Mouse (Mus musculus): ENCODE measurements around the gene Gipr. TPM values are rescaled to one million over a fixed set of nuclear protein-coding genes. Genes with fewer than 3 reads are reported as not detected.

Gene Gipr
- polyA plus RNA-seq, 2 experiments, result 0.10 to 0.16 TPM

DNA sequence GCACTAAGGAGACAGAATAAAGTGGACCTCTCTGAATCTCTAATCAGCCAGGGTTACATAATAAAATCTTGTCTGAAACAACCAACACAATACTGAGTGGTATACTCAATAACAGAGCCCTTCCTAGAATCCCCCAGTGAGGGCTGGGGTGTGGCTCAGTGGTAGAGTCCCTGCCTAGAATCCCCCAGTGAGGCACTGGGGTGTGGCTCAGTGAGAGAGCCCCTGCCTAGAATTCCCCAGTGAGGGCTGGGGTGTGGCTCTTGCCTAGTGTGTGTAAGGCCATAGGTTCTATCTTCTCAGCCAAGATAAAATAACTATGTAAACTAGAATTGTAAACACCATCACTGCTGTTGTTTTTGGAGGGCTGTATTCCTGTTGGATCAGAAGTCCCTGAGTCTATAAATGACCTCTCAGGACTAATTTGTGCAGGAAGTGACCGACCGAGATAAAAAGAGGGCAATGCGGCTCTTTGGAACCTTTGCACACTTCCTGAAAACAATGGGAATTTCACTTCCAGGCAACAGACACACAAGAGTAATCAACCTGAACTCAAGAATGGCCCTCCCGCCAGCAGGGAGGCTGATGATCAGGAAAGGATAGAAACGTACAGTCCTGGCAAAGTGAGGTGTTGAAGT is 45.2 kb upstream of the Gipr start:
- no peak overlapping the region for H3K27ac ChIP-seq

DNA sequence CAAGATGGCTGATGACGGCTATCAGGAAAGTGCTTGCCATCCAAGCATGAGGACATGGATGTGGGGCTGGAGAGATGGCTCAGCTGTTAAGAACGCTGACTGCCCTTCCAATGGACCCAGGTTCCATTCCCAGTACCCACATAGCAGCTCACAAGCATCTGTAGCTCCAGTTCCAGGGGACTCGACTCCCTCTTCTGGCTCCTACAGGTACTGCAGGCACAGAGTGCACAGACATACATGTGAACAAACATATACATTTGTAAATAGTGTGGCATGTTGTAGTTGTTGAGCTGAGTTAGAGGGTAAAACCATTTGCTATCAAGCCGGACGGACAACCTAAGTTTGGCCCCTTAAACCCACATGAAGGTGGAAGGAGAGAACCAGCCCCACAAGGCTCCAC is 44.1 kb upstream of the Gipr start:
- Histone ChIP-seq H3K4me3 (ENCODE audit: insufficient read depth in 1 of 2, low read depth in 2 of 2, low read length in 2 of 2) (no peak overlapping the region), H3K9me3 (ENCODE audit: control insufficient read depth, low read length) (no peaks in the 10 kb centered on the region; the same call in 1 of the 2 replicates), H3K27ac (no peak overlapping the region), H3K9ac (replicated peaks) (no peak overlapping the region), H3K4me1 (replicated peaks; ENCODE audit: control insufficient read depth in 2 of 2, insufficient read depth in 2 of 2, low read length in 1 of 2) (no peaks in the 10 kb centered on the region; a peak in 1 of 4 replicates), H3K36me3 (replicated peaks; ENCODE audit: control insufficient read depth, insufficient read depth, low read depth) (no peaks in the 10 kb centered on the region), H3K27me3 (ENCODE audit: control insufficient read depth, insufficient read depth, low read length) (peaks cover 31% of the 10 kb centered on the region), H3K4me2 (ENCODE audit: low read depth) (no peak overlapping the region)
- TF ChIP-seq EP300 (IDR thresholded peaks at IDR 0.05; ENCODE audit: low read depth) (no peak), CTCF (IDR thresholded peaks at IDR 0.05; ENCODE audit: low read depth) (peak; percentile 70)
- no peak for DNase-seq (ENCODE audit: low read depth in 3 of 3, low spot score in 3 of 3)
- no peak for ATAC-seq (ENCODE audit: insufficient read depth)
- 68% methylated on average over 5 of the region's 5 CpGs for WGBS (ENCODE audit: insufficient replicate concordance)

More for the DNA sequence above, 45.2 kb upstream of the Gipr start:
- Histone ChIP-seq H3K4me2 (ENCODE audit: low read depth) (no peak overlapping the region), H3K4me3 (ENCODE audit: insufficient read depth in 1 of 2, low read depth in 2 of 2, low read length in 2 of 2) (no peak overlapping the region), H3K27me3 (ENCODE audit: control insufficient read depth, insufficient read depth, low read length) (peaks cover 34% of the 10 kb centered on the region), H3K36me3 (replicated peaks; ENCODE audit: control insufficient read depth, insufficient read depth, low read depth) (no peaks in the 10 kb centered on the region), H3K4me1 (replicated peaks; ENCODE audit: control insufficient read depth in 2 of 2, insufficient read depth in 2 of 2, low read length in 1 of 2) (no peaks in the 10 kb centered on the region; a peak in 1 of 4 replicates), H3K9ac (replicated peaks) (no peak overlapping the region), H3K9me3 (ENCODE audit: control insufficient read depth, low read length) (no peaks in the 10 kb centered on the region; the same call in 1 of the 2 replicates)
- no peak for ATAC-seq (ENCODE audit: insufficient read depth)
- no peak for DNase-seq (ENCODE audit: low read depth in 3 of 3, low spot score in 3 of 3)
- TF ChIP-seq CTCF (IDR thresholded peaks at IDR 0.05; ENCODE audit: low read depth) (no peak), EP300 (IDR thresholded peaks at IDR 0.05; ENCODE audit: low read depth) (no peak)
- WGBS (ENCODE audit: insufficient replicate concordance), result 43% methylated on average over 5 of the region's 5 CpGs

DNA sequence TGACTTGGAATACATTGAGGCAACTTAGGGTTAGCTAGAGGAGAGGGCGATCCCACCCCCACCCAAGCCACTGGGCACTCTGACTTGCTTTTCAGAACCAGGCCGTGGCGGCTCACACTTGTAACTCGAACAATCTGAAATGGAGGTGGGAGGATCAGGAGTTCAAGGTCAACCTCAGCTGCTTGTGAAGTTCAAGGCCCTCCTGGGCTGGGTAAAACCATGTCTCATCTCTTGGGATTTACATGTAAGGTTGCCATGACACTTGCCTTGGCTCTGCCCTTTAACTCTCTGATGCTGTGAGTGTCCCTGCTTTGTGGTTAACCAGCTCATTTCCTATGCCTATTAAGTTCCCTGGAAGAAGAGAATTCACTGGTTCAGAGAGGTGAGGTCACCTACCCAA is 43.6 kb upstream of the Gipr start:
- TF ChIP-seq EP300 (IDR thresholded peaks at IDR 0.05; ENCODE audit: low read depth) (no peak), CTCF (IDR thresholded peaks at IDR 0.05; ENCODE audit: low read depth) (no peak)
- no peaks in the 10 kb centered on the region; the same call in 1 of the 2 replicates for H3K9me3 ChIP-seq (ENCODE audit: control insufficient read depth, low read length)
- peaks cover 28% of the 10 kb centered on the region for H3K27me3 ChIP-seq (ENCODE audit: control insufficient read depth, insufficient read depth, low read length)
- H3K4me3 ChIP-seq (ENCODE audit: insufficient read depth in 1 of 2, low read depth in 2 of 2, low read length in 2 of 2), result no peak overlapping the region
- no peak overlapping the region for H3K9ac ChIP-seq (replicated peaks)
- no peak overlapping the region for H3K27ac ChIP-seq
- no peaks in the 10 kb centered on the region; a peak in 1 of 4 replicates for H3K4me1 ChIP-seq (replicated peaks; ENCODE audit: control insufficient read depth in 2 of 2, insufficient read depth in 2 of 2, low read length in 1 of 2)
- DNase-seq (ENCODE audit: low read depth in 3 of 3, low spot score in 3 of 3) (no peak), ATAC-seq (ENCODE audit: insufficient read depth) (no peak)
- no peak overlapping the region for H3K4me2 ChIP-seq (ENCODE audit: low read depth)
- WGBS (ENCODE audit: insufficient replicate concordance), result 65% methylated on average over 4 of the region's 4 CpGs
- no peaks in the 10 kb centered on the region for H3K36me3 ChIP-seq (replicated peaks; ENCODE audit: control insufficient read depth, insufficient read depth, low read depth)

DNA sequence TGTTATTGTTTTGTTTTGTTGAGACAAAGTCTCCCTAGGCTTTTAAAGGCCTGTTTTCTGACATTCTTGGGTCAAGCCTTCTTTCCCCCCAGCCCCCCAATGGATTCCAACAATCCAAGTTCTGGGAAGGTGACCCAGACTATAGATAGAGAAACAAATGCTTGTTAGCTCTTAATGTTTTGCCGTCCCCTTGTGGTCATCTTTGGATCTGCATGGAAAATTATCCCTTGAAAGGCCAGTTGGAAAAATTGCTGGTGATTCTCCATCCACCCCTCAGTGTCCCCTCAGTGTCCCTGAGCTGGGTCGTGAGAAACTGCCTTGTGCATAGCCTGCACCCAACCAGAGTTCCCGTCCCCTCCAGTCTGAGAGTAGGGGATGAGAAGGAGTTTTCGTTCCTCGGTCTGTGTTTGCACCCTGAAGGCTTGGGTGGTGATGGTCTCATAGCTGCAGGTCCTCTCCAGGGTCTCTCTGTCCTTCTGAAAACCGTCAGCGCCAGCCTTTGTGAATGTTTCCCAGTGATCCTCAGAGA is 43.1 kb upstream of the Gipr start:
- no peaks in the 10 kb centered on the region; the same call in 1 of the 2 replicates for H3K9me3 ChIP-seq (ENCODE audit: control insufficient read depth, low read length)
- ATAC-seq (ENCODE audit: insufficient read depth) (no peak), DNase-seq (ENCODE audit: low read depth in 3 of 3, low spot score in 3 of 3) (peak in 1 of 3 experiments; percentile 24)
- no peak overlapping the region for H3K9ac ChIP-seq (replicated peaks)
- peaks cover 25% of the 10 kb centered on the region for H3K27me3 ChIP-seq (ENCODE audit: control insufficient read depth, insufficient read depth, low read length)
- WGBS (ENCODE audit: insufficient replicate concordance), result 43% methylated on average over 7 of the region's 7 CpGs
- H3K4me2 ChIP-seq (ENCODE audit: low read depth), result no peak overlapping the region
- no peaks in the 10 kb centered on the region; a peak in 1 of 4 replicates for H3K4me1 ChIP-seq (replicated peaks; ENCODE audit: control insufficient read depth in 2 of 2, insufficient read depth in 2 of 2, low read length in 1 of 2)
- no peak overlapping the region for H3K27ac ChIP-seq
- TF ChIP-seq CTCF (IDR thresholded peaks at IDR 0.05; ENCODE audit: low read depth), result peak; percentile 76
- no peak for TF ChIP-seq EP300 (IDR thresholded peaks at IDR 0.05; ENCODE audit: low read depth)
- H3K36me3 ChIP-seq (replicated peaks; ENCODE audit: control insufficient read depth, insufficient read depth, low read depth), result no peaks in the 10 kb centered on the region
- H3K4me3 ChIP-seq (ENCODE audit: insufficient read depth in 1 of 2, low read depth in 2 of 2, low read length in 2 of 2), result no peak overlapping the region

DNA sequence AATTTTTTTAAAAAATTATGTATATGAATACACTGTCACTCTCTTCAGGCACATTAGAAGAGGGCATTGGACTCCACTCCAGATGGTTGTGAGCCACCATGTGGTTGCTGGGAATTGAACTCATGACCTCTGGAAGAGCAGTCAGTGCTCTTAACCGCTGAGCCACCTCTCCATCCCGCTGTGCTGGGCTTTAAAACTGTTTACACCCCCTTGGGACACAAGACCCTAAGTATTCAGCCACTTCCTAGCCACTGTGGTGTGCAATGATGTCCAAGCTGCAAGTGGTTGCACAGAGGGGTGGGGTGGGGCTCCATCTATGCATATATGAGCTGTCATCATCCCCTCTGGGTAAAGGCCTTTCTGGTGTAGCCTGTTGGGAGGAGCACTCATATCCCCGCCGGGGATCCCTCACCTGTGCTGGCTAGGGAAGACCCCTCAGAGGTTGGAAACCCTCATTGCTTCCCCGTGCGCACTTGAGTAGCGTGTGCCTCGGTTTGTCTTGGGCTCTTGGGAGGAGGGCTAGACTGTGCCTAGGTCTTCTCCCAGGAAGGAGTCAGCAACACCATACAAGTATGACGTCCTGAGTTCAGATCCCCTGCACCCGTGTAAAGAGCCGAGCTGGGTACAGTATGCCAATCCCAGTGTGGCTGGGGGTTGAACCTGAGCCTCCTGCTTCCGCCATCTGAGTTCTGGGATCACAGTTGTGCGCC is 42.4 kb upstream of the Gipr start:
- TF ChIP-seq CTCF (IDR thresholded peaks at IDR 0.05; ENCODE audit: low read depth) (no peak), EP300 (IDR thresholded peaks at IDR 0.05; ENCODE audit: low read depth) (no peak)
- Histone ChIP-seq H3K36me3 (replicated peaks; ENCODE audit: control insufficient read depth, insufficient read depth, low read depth) (no peaks in the 10 kb centered on the region), H3K9ac (replicated peaks) (no peak overlapping the region), H3K4me1 (replicated peaks; ENCODE audit: control insufficient read depth in 2 of 2, insufficient read depth in 2 of 2, low read length in 1 of 2) (no peaks in the 10 kb centered on the region; a peak in 1 of 4 replicates), H3K9me3 (ENCODE audit: control insufficient read depth, low read length) (no peaks in the 10 kb centered on the region; the same call in 1 of the 2 replicates), H3K27me3 (ENCODE audit: control insufficient read depth, insufficient read depth, low read length) (peaks cover 21% of the 10 kb centered on the region), H3K27ac (no peak overlapping the region), H3K4me3 (ENCODE audit: insufficient read depth in 1 of 2, low read depth in 2 of 2, low read length in 2 of 2) (no peak overlapping the region), H3K4me2 (ENCODE audit: low read depth) (no peak overlapping the region)
- ATAC-seq (ENCODE audit: insufficient read depth), result no peak
- 66% methylated on average over 13 of the region's 13 CpGs for WGBS (ENCODE audit: insufficient replicate concordance)
- no peak for DNase-seq (ENCODE audit: low read depth in 3 of 3, low spot score in 3 of 3)

Measured in liver, embryonic 14.5 days (tissue).